Mouse (Mus musculus): ENCODE measurements around the gene Olfr1359.

Gene Olfr1359

GRCm38 (mm10) chr13:21697811-21698210 is at the start of gene Olfr1359:
Gene Olfr1359 (plus strand): TSS chr13:21698111.
- DNase-seq (ENCODE audit: low spot score in 2 of 2) = no peak

GRCm38 (mm10) chr13:21663286-21663685 is 34.6 kb upstream of the Olfr1359 start, which contains the start of gene Olfr1361:
Gene Olfr1361 (minus strand): TSS chr13:21663386.
- no peak for DNase-seq (ENCODE audit: low spot score in 2 of 2)

DNA sequence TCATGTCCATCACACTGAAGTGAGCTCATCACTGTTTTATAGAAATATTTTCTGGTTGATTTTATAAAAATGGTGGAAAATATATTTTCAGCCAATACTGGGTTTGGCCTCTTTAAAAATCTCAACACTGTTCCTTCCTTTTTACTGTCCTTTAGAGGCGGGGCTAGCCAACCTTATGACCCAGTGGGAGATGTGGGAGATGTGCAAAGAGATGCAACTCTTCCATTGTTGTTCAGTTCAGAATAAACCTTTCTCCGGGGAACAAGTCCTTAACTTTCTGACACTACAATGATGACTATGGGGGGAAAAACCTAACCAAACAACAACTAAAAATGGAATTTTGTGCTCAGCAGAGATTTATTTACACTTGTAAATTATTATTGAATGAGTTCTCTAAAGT is 20.6 kb upstream of the Olfr1359 start, which contains the start of gene Olfr1360:
Olfr1360 (minus strand) TSS at position 101 of the 400 bp plus-strand sequence.
- no peak for DNase-seq (ENCODE audit: low spot score in 2 of 2)

DNA sequence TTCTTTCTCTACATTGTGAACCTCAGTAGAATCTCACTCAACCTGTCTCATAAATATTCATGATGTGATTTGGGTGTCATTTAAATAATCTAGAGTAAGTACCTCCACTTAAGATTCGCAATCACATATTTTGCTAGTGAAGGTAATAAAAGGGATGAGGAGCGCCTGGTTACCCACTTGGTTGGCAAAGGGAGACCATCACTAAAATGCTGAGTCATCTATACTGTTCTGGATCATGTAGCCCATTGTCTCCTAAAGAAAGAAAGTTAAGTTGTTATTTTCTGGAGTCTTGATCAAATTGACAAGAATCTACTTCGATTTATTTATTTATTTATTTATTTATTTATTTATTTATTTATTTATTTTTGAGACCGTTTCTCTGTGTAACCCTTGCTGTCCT is 8.8 kb downstream of the Olfr1359 start:
- no peak for DNase-seq (ENCODE audit: low spot score in 2 of 2)

- DNase-seq (ENCODE audit: low spot score in 2 of 2) = peak; percentile 78 to 92
Measured at GRCm38 (mm10) chr13:21710031-21710711, 12.3 kb downstream of the Olfr1359 start.

- DNase-seq (ENCODE audit: low spot score in 2 of 2) = peak; percentile 73 to 87
Measured at GRCm38 (mm10) chr13:21710821-21711525, 13.1 kb downstream of the Olfr1359 start.

- no peak for DNase-seq (ENCODE audit: low spot score in 2 of 2)
Measured at GRCm38 (mm10) chr13:21711698-21712097, 13.8 kb downstream of the Olfr1359 start.

- peak; percentile 37 to 59 for DNase-seq (ENCODE audit: low spot score in 2 of 2)
Measured at GRCm38 (mm10) chr13:21714725-21715124, 16.8 kb downstream of the Olfr1359 start.

DNA sequence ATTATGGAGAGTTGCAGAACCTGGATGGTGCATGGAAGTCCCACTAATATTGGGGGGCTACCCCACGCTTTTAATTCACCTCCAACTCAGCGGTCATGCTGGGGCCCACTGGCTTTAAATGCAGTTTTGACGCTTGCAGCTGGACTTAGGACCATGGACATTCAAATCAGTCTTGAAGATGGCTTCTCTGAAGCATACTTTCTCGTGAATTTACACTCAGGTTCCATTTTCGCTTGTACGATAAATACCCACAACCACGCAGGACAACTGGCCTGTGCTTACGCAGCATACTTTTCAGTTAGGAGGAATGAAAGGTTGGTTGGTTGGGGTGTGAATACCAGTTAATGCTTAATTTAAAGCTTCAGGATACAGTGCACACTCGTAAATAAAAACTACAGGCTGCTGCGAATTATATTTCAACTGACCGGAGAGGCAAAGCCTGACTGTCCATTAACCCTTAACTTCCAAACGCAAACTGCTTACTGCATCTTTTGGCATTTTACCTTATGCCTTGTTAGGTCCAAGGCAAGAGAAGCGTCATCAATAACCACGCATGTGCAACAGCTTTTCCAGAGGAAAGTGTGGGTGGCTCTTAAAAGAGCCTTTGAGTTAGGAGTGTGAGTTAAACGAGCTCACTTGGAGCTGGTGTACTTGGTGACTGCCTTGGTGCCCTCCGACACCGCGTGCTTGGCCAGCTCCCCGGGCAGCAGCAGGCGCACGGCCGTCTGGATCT is 17.4 kb downstream of the Olfr1359 start:
- peak; percentile 21 to 27 for DNase-seq (ENCODE audit: low spot score in 2 of 2)

- DNase-seq (ENCODE audit: low spot score in 2 of 2) = peak; percentile 86 to 87
Measured at GRCm38 (mm10) chr13:21715864-21716539, 18.1 kb downstream of the Olfr1359 start, which contains the start of the genes Hist1h2bl and Hist1h2ai. Gene Hist1h2bl (minus strand): TSS chr13:21716143. Gene Hist1h2ai (plus strand): TSS chr13:21716422.

DNA sequence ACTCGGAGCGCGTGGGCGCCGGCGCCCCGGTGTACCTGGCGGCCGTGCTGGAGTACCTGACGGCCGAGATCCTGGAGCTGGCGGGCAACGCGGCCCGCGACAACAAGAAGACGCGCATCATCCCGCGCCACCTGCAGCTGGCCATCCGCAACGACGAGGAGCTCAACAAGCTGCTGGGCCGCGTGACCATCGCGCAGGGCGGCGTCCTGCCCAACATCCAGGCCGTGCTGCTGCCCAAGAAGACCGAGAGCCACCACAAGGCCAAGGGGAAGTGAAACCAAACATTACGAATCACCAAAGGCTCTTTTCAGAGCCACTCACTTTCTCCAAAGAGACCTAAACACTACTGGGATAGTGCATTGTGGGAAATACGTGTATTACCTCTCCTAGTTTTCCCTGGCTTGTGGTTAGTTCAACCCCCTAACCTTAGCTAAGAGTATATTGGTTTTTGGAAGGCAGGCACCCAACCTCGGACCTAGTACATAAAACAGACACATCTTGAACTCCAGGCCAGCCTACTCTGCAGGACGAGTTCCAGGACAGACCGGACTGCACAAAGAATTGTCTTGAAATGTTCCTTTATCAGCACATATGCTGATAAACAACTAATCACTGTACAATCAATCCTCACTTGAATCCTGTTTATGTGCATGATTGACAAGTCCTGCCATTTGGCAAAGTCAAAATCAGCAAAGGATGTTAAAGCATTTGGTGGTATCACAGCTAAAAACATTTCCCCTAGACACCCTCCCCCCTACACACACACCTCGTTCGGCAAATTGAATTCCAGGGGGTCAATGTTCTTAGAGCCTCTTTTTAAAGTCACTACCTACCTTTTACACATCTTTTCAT is 18.9 kb downstream of the Olfr1359 start:
- peak in 1 of 2 experiments; percentile 18 for DNase-seq (ENCODE audit: low spot score in 2 of 2)

- peak; percentile 87 to 91 for DNase-seq (ENCODE audit: low spot score in 2 of 2)
Measured at GRCm38 (mm10) chr13:21717397-21718357, 19.8 kb downstream of the Olfr1359 start, which contains the start of gene Hist1h3h. Gene Hist1h3h (plus strand): TSS chr13:21717659.

DNA sequence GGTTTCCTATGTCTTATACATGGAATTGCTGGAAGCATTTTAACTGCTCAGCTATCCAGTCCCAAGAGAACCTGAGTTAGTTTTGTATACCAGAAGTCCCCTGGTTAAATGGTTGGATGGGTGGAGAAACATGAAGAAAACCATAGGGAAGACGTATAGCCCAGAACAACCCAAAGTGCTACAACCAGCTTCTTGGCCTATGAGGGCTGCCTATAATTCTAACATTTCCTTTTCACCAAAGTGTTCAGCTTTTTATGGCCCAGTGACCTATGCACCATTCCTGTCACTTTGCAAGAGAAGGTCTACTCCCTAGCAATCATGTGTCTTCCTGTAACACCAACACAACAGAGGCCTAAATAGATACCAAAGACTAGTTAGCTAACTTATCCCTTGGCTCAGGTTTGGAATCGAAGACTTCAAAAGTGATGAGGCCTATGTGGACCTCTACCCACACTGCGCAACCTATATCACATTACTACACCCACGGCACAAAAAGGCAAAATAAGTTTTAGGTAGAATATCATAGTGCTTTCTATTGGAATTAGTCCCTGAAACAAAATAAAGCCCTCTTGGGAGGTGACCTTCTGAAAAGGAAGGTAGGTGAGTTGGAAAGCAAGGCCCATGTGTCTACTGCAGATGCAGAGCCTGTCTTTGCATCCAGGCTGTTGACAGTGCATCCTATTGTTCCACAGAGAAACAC is 20.6 kb downstream of the Olfr1359 start:
- no peak for DNase-seq (ENCODE audit: low spot score in 2 of 2)

DNA sequence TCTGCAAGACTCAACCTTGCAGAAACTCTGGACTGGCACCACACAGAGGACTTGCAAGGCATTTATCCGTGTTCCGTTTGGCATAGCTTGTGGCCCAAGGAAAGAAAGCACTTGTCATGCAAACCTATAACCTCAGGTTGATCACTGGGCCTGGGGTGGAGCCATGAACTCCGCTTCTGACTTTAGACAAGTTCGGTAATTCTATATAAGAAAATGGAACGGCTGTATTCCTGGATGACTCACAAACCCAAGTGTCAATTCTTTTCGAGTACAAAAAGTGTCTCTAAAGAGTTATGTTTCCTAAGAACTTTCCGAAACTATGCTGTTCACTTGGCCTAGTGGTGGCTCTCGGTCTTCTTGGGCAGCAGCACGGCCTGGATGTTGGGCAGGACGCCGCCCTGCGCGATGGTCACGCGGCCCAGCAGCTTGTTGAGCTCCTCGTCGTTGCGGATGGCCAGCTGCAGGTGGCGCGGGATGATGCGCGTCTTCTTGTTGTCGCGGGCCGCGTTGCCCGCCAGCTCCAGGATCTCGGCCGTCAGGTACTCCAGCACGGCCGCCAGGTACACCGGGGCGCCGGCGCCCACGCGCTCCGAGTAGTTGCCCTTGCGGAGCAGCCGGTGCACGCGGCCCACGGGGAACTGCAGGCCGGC is 23.3 kb downstream of the Olfr1359 start:
- DNase-seq (ENCODE audit: low spot score in 2 of 2) = peak in 1 of 2 experiments; percentile 21

DNA sequence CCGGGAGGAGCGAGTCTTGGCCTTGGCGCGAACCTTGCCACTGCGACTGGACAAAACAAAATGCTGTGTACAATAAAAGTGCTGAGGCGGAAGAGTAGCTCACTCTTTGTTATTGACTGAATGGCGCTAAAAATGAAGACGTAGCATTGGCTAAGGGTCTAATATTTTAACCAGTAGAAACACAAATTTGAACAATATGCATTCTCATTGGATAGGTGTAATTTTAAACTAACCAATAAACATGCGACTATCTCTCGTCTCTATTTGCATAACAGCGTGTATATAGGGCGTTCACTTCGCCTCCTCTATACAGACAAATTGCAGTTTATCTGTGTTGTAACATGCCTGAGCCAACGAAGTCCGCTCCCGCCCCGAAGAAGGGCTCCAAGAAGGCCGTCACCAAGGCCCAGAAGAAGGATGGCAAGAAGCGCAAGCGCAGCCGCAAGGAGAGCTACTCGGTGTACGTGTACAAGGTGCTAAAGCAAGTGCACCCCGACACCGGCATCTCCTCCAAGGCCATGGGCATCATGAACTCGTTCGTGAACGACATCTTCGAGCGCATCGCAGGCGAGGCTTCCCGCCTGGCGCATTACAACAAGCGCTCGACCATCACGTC is 24.0 kb downstream of the Olfr1359 start, which contains the start of gene Hist1h2bm:
Hist1h2bm (plus strand) TSS at position 288 of the 616 bp plus-strand sequence.
- peak; percentile 71 to 77 for DNase-seq (ENCODE audit: low spot score in 2 of 2)

DNA sequence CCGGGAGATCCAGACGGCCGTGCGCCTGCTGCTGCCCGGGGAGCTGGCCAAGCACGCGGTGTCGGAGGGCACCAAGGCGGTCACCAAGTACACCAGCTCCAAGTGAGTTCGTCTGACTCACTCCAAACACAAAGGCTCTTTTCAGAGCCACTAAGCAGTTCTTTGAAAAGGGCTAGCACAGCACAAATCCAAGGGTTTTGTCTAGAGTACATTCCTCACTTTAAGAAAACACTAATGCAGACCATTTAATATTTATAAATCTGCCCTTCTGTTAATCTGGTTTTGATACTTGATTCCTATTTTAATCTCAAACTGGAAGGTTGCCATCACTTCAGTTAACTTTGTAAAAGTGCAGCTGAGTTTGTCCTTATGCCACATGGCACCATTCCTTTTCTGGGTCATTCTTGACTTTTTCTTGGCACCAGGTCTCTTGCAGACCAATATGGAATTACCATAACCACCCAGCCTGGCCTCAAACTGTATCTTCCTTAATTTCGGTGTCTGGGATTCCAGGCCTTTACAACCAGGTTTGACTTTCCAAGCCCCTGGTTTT is 24.5 kb downstream of the Olfr1359 start:
- DNase-seq (ENCODE audit: low spot score in 2 of 2) = no peak
